Mouse (Mus musculus) spleen, adult 12 weeks (tissue): ENCODE results near the gene Zfp82.
A peak's percentile ranks its signal among the peaks of the same experiment; 100 is the strongest.
"Not testable (repeated sequence)": the region's sequence is repeated elsewhere in the genome, so short reads cannot be mapped to it uniquely, and the experiment has no call there.

Experiments used
- DNase-seq: peaks from one replicate; pipeline ENCODE4 v3.0.0; 2022; ENCODE audit warnings: low spot score

Zfp82 gene

GRCm38 (mm10) chr7:30072146-30073028 lies at the start of gene Zfp82:
Gene Zfp82, minus strand, starts transcription at chr7:30072900.
- peak; percentile 67 for DNase-seq

- no peak for DNase-seq
Observed at GRCm38 (mm10) chr7:30122188-30122530, 49.5 kb upstream of the Zfp82 start.

- peak; percentile 80 for DNase-seq
Observed at GRCm38 (mm10) chr7:30121308-30122187, 48.8 kb upstream of the Zfp82 start, which contains the start of gene Zfp382. Gene Zfp382, plus strand, starts transcription at chr7:30121942.

- DNase-seq, result not testable (repeated sequence)
Observed at GRCm38 (mm10) chr7:30117935-30118334, 45.2 kb upstream of the Zfp82 start.

- DNase-seq, result no peak
Observed at GRCm38 (mm10) chr7:30116076-30116475, 43.4 kb upstream of the Zfp82 start.

GRCm38 (mm10) chr7:30099297-30099696 lies 26.6 kb upstream of the Zfp82 start:
- no peak for DNase-seq

- DNase-seq, result no peak
Observed at GRCm38 (mm10) chr7:30095551-30096125, 22.9 kb upstream of the Zfp82 start.

- DNase-seq, result peak; percentile 67
Observed at GRCm38 (mm10) chr7:30094646-30095429, 22.1 kb upstream of the Zfp82 start, which contains the start of gene Zfp260. Gene Zfp260, plus strand, starts transcription at chr7:30094777.

GRCm38 (mm10) chr7:30093918-30094415 lies 21.3 kb upstream of the Zfp82 start:
- DNase-seq, result no peak

- DNase-seq, result no peak
Observed at GRCm38 (mm10) chr7:30092666-30093065, 20.0 kb upstream of the Zfp82 start.

GRCm38 (mm10) chr7:30090970-30091585 lies 18.4 kb upstream of the Zfp82 start:
- no peak for DNase-seq

GRCm38 (mm10) chr7:30090092-30090969 lies 17.6 kb upstream of the Zfp82 start, which contains the start of the genes Gm26920 and Zfp566:
Gene Gm26920, minus strand, starts transcription at chr7:30090410.
Gene Zfp566, minus strand, starts transcription at chr7:30090527.
- DNase-seq, result peak; percentile 87

- no peak for DNase-seq
Observed at GRCm38 (mm10) chr7:30089405-30089804, 16.7 kb upstream of the Zfp82 start.

- DNase-seq, result no peak
Observed at GRCm38 (mm10) chr7:30086524-30086923, 13.8 kb upstream of the Zfp82 start.

- no peak for DNase-seq
Observed at GRCm38 (mm10) chr7:30064622-30065021, 8.1 kb downstream of the Zfp82 start.

GRCm38 (mm10) chr7:30062478-30062877 lies 10.2 kb downstream of the Zfp82 start:
- peak; percentile 13 for DNase-seq

- DNase-seq, result no peak
Observed at GRCm38 (mm10) chr7:30060341-30060740, 12.4 kb downstream of the Zfp82 start.

GRCm38 (mm10) chr7:30053591-30053990 lies 19.1 kb downstream of the Zfp82 start:
- no peak for DNase-seq

- peak; percentile 75 for DNase-seq
Observed at GRCm38 (mm10) chr7:30050882-30051548, 21.7 kb downstream of the Zfp82 start, which contains the start of gene Zfp14. Gene Zfp14, minus strand, starts transcription at chr7:30051380.
